Mouse (Mus musculus) 416B (cell line): ENCODE results near the gene Xrcc3.

Experiments
- DNase-seq: peaks from one replicate; pipeline ENCODE4 v3.0.0; 2011; ENCODE audit warnings: low read depth

Gene Xrcc3

DNA sequence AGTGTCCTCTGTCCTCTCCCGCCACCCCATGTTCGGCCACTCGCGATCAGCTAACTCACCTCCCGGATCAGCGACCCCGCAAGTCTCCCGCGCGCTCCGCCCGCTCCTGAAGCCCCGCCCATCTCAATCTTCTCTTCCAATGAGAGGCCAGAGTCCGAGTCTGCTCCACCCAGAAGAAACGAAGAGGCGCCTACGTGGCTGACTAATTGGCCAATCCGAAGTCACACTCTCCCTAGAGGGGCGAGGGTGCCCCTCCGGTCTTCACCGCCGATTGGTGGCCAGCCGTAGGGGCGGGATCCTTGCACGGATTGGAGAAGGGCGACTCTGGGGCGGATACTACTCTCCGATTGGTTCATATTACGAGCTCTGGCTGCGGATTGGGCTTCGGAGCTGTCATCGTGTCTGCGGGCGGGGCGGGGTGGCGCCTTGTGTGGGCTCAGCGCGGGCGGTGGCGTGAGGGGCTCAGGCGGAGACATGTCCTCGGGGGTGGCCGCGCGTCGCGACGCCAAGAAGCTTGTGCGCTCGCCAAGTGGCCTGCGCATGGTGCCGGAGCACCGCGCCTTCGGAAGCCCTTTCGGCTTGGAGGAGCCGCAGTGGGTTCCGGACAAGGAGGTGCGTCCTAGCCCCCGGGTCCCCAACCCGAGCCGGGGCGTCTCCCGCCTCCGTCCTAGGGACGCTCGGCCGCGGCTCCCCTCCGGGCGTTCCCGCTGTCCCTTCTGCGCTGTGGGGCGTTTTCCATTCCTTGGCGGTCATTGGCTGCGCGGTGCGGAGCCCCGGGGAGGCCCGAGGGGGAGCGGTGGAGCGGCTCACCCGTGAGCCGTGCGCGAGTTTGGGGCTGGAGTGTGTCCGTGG, at the start of gene Xrcc3, which contains the start of gene Zfyve21:
Gene Xrcc3, minus strand, starts transcription at position 108 of the 852 bp plus-strand sequence.
Gene Zfyve21, plus strand, starts transcription at position 405 of the 852 bp plus-strand sequence.
- DNase-seq: peak; percentile 99

DNA sequence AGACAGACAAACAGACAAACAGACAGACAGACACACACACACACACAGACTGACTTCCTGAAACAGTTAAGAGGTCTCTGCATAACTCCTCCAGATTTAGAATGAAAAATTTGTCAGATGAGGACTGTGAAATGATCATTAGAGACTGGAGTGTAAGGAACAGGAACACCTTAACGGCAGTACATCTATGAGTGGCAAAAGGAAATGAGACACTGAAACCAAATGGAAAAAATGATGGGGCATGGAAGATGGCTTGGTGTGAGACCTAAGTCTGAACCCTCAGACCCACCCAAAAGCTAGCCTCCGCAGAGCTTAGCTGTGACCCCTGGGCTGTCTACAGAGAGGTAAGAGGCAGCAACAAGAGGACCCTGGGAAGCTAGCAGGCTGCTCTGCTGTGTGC, 41.8 kb upstream of the Xrcc3 start:
- no peak for DNase-seq

DNA sequence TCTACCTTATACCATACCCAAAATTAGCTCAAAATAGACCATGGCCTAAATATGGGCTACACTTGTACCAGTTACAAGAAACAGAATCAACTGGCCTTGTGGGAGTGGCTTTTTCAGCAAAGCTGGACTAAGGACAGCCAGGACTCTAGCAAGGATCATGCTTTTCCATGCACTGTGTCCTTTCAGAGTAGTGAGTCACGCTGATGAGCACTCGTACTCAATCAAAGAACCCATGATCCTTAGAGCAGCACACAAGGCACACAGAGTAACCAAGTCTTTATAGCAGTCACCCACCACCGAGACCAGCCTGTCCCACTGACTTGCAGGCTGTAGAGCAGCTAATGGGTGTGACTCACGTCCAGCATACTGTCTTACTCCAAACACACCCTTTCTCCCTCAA, 39.9 kb upstream of the Xrcc3 start:
- no peak for DNase-seq

DNA sequence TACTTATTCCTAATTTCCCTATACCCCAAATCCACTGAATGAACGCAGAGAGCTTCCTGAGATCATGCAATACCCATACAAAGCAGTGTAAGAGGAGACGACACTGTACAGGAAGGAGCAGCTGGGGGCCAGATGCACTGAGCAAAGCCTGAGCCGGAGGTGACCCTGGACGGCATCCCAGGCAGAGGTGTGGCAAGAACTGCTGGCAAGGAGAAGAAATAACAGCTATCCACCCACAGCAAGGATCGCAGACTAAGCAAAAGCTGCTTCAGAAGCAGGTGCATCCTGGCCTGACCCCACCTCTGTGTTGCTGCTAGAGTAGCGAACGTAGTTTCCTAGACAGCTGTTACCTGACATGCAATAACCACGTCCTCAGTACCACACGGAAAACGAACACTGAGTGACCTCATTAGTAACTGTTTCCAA, 39.4 kb upstream of the Xrcc3 start:
- DNase-seq: peak; percentile 36

DNA sequence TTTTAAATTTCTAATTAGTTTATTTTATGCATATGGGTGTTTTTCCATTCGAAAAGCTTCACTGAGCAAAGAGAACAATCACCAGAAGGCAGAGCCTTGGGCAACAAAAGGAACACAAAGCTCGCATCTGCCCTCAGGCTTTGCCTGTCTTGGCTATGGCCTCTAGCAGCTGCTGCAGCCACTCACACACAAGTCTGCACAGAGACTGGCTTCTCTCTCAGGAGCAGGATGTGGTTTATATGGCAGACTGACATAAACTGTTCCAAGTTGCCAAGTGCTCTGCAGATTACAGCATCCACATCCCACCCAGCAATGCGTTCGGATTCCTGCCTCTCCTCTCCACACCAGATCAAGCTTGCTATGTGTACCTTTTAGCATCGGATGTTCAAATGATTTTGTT, 38.1 kb upstream of the Xrcc3 start:
- peak; percentile 51 for DNase-seq

DNA sequence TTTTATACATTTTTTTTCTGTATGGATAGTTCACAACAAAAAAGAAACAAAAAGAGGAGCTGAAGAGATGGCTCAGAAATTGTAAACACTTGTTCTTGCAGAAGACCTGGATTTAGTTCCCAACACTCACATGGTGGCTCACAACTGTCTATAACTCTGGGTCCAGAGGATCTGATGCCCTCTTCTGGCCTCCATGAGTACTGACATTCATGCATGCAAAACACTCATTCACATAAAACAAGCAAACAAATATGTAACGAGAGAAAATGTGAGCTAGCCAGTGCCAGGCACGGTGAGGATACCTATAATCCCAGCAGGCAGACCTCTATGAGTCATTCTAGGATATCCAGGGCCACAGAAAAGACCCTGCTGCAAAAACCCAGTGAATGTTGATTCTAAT, 37.6 kb upstream of the Xrcc3 start:
- peak; percentile 46 for DNase-seq

DNA sequence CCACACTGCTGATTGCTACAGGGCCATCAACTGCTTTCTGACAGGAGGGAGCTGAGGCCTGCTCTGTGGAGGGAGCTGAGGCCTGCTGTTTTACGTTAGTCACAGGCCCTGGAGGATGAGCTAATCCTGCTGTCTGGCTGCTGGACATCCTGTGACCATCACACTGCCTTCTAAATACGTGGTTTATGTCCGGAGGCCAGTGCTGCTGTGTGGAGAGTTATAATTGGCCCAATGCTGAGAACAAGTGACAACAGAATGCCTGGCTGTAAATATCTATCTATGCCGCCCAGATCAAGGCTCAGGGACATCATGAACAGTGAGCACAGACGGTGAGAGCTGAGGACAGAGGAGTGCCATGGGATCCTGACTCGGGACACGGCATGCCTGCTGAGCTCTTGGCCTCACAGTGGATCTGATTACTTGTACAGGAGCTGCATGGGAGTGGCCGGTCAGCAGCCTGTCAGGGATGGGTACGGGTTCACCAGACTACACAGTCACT, 34.7 kb upstream of the Xrcc3 start:
- DNase-seq: peak; percentile 47

DNA sequence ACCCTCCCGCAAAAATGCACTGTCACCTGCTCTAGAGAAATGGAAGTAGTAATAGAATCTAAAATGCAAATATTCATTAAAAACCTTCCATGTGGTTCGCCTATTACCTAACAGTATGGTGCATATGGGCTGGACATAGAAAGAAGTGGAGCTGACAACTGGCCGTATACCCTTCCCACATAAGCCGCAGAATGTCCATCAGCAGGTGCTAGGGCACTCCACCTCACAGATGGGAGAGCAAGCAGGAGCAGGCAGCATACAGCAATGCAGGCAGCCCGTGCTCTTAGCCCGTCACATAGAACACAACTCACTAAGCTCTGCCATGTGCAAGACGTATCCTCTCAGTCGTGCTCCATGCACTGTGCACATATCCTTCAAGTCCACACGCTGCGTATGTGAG, 33.1 kb upstream of the Xrcc3 start:
- no peak for DNase-seq

DNA sequence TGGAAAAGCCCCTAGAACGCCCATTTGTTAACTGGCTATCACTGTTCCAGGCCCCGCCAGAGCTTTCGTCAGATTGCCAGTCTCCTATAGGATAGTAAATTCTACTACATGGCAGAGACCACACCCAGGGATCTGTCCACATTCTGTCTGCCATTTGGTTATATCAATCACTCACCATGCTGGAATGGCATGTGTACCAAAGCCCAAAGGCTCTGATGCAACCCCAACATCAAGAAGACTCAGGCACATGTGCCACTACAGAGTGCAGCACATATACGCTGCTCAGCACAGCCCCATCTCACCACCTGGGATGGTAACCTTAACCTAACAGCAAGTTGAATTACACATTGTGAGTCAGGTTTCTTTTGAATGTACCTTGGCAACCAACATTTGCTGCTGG, 32.3 kb upstream of the Xrcc3 start:
- no peak for DNase-seq

DNA sequence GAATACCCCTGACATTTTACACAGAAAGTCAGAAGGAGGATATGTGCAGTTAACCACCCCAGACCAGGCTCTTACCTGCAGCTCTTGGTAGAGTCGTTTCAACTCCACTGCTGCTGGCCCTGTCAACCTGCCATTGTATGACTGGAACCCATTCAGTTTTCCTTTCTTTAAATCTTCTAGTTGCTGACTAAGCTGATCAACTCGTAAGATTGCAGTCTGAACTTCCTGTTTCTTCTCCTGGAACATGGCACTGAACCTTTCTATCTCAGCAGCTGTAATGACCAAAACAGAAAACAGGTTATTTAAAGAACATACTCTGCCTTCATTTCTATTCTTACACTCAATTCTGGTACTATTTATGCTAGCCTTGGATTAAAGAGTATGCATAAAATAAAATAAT, 29.8 kb upstream of the Xrcc3 start:
- peak; percentile 36 for DNase-seq

DNA sequence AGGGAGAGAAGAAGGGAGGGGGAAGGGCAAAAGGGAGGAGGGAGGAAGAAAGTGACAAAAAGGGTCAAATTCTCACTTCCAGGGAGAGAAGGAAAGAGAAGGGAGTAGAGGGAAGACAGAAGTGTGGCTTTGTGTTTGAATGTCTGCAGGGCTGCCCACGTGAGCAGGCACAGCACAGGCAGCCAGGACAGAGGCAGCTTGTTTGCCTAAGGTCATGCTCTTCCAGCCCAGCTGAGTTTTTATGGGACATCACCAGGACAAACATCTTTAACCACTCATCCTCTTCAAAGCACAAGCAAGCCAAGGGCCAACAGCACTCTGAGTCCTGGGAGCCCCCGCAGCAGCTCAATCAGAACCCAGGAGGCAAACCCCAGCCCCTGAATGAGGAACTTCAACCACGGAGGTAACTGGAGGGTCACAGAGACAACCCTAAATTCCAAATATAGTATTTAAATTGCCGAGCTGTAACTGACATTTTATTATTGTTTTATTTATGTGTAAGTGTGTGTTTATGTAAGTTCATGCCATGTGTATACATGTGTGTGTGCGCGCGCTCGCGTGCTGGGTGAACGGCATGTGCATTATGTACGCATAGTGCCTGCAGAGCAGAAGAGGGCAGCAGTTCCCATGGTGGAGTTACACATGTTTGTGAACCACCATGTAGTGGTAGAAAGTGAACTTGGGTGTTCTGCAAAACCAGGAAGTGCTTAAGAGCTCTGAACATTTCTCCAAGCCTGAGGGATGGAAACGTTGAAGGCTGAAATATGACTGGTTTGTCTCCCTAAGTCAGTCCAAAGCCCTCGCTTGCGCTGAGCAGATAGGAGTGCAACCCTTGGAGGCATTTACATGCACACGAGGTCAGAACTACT, 29.1 kb upstream of the Xrcc3 start:
- peak; percentile 24 for DNase-seq

DNA sequence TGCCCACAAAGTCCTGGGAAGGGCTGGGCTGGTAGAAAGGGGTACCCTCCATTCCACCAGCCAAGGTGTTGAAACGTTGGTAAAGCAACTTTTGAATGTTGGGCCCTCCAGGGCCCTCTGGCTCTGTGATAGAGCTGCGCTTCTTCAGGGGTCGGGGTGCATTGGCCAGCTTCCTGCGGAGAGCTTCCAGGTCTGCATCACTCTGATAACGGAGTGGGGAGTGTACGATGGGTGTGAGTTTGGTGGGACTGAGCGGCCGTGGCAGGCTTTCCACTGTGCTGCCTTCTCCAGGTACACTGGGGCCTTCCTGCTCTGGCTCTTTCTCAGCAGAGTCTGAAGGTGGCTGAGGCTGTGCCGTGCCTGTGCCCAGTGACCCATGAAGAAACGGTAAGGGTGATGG, 19.8 kb upstream of the Xrcc3 start:
- DNase-seq: no peak

DNA sequence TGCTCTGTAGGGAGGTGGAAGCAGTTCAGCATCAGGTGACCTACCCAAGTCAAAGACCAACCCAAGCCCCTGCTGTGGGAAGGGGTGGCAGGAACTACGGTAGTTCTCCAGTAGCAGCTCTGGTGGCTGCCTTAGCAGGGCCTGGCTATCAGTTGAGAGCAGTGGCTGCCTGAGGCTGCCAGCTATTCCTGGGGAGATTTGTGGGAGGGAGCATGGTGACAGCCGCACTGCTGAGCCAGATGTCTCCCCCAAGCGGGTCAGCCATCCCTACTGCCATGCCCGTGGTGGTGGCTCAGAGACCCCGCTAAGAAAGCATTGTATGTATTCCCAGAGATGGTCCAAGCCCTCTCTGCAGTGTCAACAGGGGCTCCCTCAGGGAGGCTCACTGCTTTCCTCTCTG, 19.0 kb upstream of the Xrcc3 start:
- no peak for DNase-seq

DNA sequence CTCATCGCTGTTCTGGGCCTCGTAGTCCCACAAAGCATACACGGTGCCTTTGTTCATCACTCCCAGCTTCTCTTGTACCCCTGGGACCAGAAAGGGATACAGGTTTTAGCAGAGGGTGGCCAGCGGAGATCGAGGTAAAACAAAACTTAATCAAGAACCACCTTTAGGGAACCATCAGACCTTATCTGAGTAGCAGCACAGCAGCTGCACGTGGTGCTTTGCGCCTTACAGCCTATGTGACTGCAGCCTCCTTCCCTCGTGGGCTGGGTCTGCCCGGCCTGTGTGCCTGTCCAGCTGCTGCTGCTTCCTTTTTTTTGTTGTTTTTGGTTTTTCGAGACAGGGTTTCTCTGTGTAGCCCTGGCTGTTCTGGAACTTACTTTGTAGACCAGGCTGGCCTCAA, 16.7 kb upstream of the Xrcc3 start:
- no peak for DNase-seq

DNA sequence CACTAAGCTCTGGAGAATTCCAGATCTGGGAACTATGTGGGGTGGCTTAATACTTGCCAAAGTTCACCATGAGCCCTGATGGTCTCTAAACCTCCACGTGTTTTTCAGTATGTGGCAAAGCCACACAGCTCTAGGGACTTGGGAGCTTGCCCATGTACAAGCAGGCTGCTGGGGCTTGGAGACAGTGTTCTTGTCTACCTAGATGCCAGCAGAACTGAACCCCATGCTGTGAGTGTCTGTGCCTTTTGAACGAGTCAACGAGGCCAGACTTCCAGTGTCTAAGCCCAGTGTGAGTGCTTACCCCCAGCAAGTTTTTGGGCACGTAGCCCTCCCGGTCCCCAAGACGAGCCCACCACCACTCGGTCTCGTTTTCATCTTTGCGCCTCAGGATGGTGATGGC, 16.3 kb upstream of the Xrcc3 start:
- no peak for DNase-seq

DNA sequence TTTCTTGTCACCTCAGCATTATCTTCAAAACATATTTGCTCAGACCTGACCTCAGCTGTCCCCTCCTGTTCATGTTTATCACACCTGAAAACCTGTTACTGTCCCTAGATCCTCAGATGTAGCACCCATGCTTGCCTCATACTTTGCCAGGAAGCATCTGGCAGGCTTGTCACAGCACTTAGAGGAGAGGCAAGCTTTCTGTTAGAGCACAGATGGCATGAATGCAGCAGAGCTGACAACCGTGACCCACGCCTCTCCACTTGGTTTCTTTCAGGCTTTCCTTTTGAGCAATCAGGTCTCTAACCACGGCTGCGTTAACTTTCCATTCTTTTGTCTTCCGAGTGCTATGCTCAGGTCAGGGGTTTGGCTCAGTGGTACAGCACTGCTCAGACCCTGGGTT, 15.8 kb upstream of the Xrcc3 start:
- DNase-seq: no peak

DNA sequence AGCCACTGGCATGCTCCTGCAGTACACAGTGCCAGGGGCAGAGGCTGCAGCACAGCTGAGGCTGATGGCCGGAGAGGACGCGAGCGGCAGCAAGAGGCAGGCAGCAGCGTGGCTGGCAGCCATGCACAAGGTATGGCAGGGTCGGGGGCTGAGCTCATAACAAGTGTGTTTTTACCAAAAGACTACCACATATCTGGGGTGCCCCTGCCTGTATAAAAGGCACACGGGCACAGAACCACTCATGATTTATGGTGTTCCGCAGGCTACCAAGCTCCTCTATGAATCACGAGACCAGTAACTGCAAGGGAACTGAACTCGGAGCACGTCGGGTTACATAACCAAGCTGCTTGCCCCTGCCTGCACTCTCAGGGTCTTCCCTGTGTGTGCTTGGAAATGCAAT, 13.9 kb upstream of the Xrcc3 start:
- no peak for DNase-seq

DNA sequence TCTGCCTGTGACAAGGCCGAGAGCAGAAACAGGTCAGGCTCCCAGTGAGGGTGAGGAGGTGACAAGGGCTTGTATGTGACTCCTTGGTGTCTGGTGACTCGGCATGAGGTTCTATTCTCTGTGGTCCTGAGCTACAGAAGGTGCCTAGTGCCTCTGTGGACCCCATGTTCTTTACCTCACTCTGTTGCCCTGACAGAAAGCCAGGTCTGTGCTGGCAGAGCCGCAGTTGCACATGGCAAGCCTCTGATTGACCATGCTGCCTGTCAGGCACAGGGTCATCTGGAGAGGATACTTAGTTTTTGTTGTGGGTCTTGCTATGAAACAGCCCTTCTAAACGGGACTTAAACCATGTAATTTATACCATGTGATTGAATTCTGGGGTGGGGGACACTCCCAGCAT, 8.3 kb upstream of the Xrcc3 start:
- no peak for DNase-seq

DNA sequence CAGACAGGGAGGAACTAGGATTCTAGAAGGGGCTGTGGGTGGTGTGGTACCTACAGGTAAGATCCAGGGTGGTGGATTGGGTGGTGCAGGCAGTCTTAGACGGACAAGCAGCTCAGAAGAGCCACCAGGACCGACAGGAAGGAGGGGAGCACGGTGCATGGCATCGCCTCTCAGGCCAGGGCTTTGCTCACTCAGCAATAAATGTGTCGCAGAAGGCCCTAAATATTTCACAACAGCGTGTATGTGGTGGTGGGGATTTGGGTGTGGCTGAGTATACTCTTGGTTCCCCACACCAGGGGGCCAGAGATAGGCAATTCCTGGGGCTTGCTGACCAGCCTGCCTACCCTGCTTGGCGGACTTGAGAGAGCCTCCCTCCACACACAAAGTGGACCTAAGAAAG, 7.0 kb upstream of the Xrcc3 start:
- DNase-seq: no peak

DNA sequence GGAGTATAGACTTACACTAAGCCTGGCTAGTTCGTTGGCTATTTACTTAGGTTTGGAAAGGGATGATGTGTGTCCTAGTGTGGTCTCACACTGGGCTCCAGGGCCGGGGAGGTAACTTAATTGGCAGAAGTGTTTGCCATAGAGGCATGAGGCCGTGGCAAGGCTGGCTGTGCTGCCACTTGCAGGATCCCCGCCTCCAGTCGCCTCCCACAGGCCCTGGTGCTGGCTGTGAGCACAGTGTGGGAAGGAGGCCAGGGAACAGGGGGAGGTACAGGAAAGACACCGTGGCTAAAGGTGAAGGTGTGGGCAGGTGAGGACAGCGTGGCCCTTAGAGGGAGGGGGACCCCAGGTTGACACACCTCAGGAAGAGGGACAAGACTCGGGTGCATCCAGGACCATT, 6.3 kb upstream of the Xrcc3 start:
- no peak for DNase-seq

DNA sequence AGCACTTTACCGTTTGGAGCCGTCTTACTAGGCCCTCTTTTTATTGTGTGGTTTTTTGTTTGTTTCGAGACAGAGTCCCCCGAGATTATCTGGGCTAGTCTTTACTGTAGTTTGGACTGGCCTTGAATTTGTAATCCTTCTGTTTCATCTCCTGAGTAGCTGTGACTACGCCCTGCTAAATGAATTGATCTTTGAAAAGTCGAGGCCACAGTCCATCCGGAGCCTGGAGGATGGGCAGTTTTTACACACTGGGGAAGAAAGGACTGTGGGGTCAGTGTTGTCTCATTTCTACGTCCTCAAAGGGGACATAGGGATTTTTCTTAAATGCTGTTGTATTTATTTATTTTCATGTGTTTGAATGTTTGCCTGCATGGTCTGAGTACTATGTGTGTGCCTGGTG, 4.3 kb upstream of the Xrcc3 start:
- no peak for DNase-seq

DNA sequence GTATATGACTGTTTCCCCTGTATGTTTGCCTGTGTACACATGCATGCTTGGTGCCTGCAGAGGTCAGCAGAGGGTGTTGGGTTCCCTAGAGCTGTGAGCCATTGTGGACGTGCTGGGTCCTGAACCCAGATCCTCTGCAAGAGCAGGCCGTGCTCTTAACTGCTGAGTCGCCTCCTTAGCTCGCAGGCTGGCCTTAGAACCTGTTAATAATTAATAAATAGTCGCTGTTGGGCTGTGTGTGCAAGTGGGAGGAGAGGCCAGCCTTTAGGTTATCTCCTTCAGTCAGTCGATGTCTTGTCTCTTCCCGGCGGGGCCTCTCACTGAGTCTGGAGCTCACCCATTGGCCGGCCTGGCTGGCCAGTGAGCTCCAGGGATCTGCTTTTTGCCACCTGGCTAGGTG, 3.3 kb upstream of the Xrcc3 start:
- peak; percentile 48 for DNase-seq

DNA sequence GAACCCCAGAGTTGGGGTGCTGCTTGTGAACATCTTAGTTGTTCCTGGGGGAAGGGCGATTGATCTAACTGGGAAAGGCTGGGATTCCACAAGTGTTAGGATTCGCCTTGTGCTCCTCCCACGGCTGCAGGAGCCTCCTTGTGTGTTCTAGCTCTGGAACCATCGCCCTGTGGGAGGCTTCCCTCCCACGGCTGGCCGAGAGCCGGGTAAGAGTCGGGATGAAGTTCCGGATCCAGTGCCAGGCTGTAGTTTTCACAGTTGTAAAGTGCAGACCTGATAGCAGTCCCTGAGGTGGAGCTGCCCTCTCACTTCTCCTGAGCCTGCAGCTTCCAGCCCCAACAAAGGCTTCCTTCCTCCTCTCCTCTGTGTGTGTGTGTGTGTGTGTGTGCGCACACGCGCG, 2.9 kb upstream of the Xrcc3 start:
- DNase-seq: no peak
